Mouse (Mus musculus) hindbrain, postnatal 0 days (tissue): ENCODE measurements at regions not wholly inside any gene's neighbourhood (a gene's known extent, or its start where the extent isn't known, plus 50 kb on each side); places are given as distances from the start of the nearest gene placed in this dataset.
A peak's percentile ranks its signal among the peaks of the same experiment; 100 is the strongest.

Experiments
- ATAC-seq: fragments of 200-750 bp; cut with Nextera tagmentation; 2 replicates; pipeline ENCODE4 v1.8.0; 2017; ENCODE audit warnings: mild to moderate bottlenecking, moderate TSS enrichment, moderate library complexity
- DNase-seq: peaks from one replicate; pipeline ENCODE4 v3.0.0-alpha.2; 2015; ENCODE audit warnings: low spot score
- H3K27ac ChIP-seq: fragments of 300-500 bp; sonication (generic); 2 replicates; pipeline ENCODE4 v1.5.1; 2014; ENCODE audit warnings: mild to moderate bottlenecking
- H3K27me3 ChIP-seq: fragments of 300-500 bp; sonication (generic); 2 replicates; pipeline ENCODE4 v1.6.1; 2014; ENCODE audit warnings: low read length, mixed read lengths; ENCODE audit not compliant: insufficient read depth
- H3K36me3 ChIP-seq: fragments of 300-500 bp; sonication (generic); 2 replicates; pipeline ENCODE4 v1.6.1; 2014; ENCODE audit warnings: low read length, mixed read lengths; ENCODE audit not compliant: insufficient read depth
- H3K4me1 ChIP-seq: fragments of 300-500 bp; sonication (generic); 2 replicates; pipeline ENCODE4 v1.6.1; 2014; ENCODE audit warnings: antibody characterized with exemption, low read length, mixed read lengths; ENCODE audit not compliant: insufficient read depth
- H3K4me2 ChIP-seq: fragments of 300-500 bp; sonication (generic); 2 replicates; pipeline ENCODE4 v1.6.1; 2014; ENCODE audit warnings: low read depth, mild to moderate bottlenecking, low read length, moderate library complexity, mixed read lengths
- H3K4me3 ChIP-seq: fragments of 300-500 bp; sonication (generic); 2 replicates; pipeline ENCODE4 v1.5.1; 2014; ENCODE audit warnings: low read length
- H3K9ac ChIP-seq: fragments of 300-500 bp; sonication (generic); replicated peaks from 2 replicates; pipeline ENCODE4 v1.6.1; 2014; ENCODE audit warnings: mild to moderate bottlenecking, low read length, moderate library complexity, mixed read lengths
- H3K9me3 ChIP-seq: fragments of 300-500 bp; sonication (generic); 2 replicates; pipeline ENCODE4 v1.6.1; 2016; ENCODE audit warnings: low read length, mixed read lengths
- CTCF ChIP-seq: IDR thresholded peaks from 2 replicates; pipeline ENCODE4 v1.5.1; 2016; ENCODE audit warnings: antibody characterized with exemption, control low read depth, low read depth
- WGBS: fragments of 180-500 bp; shearing (Covaris S2); extraction: QIAGEN DNeasy Blood & Tissue Kit; methylation state at CpG from one replicate; pipeline ENCODE4 v1.1.7; 2014; 5-methylcytosine and 5-hydroxymethylcytosine counted together

GRCm38 (mm10) chr4:84063755-84064154, 538.4 kb downstream of the Ccdc171 start:
- Histone ChIP-seq H3K27ac (no peak overlapping the region), H3K27me3 (no peaks in the 10 kb centered on the region), H3K4me3 (no peak overlapping the region), H3K4me1 (no peaks in the 10 kb centered on the region), H3K36me3 (no peaks in the 10 kb centered on the region), H3K9ac (no peak overlapping the region), H3K4me2 (no peak overlapping the region), H3K9me3 (no peaks in the 10 kb centered on the region)
- ATAC-seq (no peak), DNase-seq (no peak)
- WGBS = 80% methylated on average over 5 of the region's 5 CpGs
- TF ChIP-seq CTCF = no peak

GRCm38 (mm10) chr4:84064614-84065456, 539.5 kb downstream of the Ccdc171 start:
- no peak overlapping the region for H3K4me3 ChIP-seq
- 0 out of 2 replicates have a peak overlapping the region, but pooled peaks have one; percentile 14 for H3K4me2 ChIP-seq
- WGBS = 22% methylated on average over 15 of the region's 15 CpGs
- no peaks in the 10 kb centered on the region for H3K36me3 ChIP-seq
- H3K4me1 ChIP-seq = no peaks in the 10 kb centered on the region
- peak; percentile 89 for TF ChIP-seq CTCF
- peak; percentile 77 for ATAC-seq
- H3K9me3 ChIP-seq = no peaks in the 10 kb centered on the region
- H3K27ac ChIP-seq = no peak overlapping the region
- H3K27me3 ChIP-seq = no peaks in the 10 kb centered on the region
- H3K9ac ChIP-seq = no peak overlapping the region
- DNase-seq = peak; percentile 86

- DNase-seq (no peak), ATAC-seq (no peak)
- Histone ChIP-seq H3K4me1 (no peaks in the 10 kb centered on the region), H3K9ac (no peak overlapping the region), H3K27me3 (no peaks in the 10 kb centered on the region), H3K36me3 (no peaks in the 10 kb centered on the region), H3K4me3 (no peak overlapping the region), H3K27ac (no peak overlapping the region), H3K4me2 (no peak overlapping the region), H3K9me3 (no peaks in the 10 kb centered on the region)
- no peak for TF ChIP-seq CTCF
- WGBS = 65% methylated on average over 12 of the region's 12 CpGs
Observed at GRCm38 (mm10) chr4:84065457-84066124, 540.2 kb downstream of the Ccdc171 start.

- TF ChIP-seq CTCF = no peak
- no peaks in the 10 kb centered on the region for H3K36me3 ChIP-seq
- no peak overlapping the region for H3K4me2 ChIP-seq
- H3K4me3 ChIP-seq = no peak overlapping the region
- no peaks in the 10 kb centered on the region for H3K4me1 ChIP-seq
- DNase-seq = no peak
- no peak overlapping the region for H3K9ac ChIP-seq
- H3K27me3 ChIP-seq = no peaks in the 10 kb centered on the region
- no peak for ATAC-seq
- H3K27ac ChIP-seq = no peak overlapping the region
- no peaks in the 10 kb centered on the region for H3K9me3 ChIP-seq
- 82% methylated on average over 14 of the region's 14 CpGs for WGBS
Observed at GRCm38 (mm10) chr4:84067931-84068575, 542.7 kb downstream of the Ccdc171 start.

- DNase-seq = no peak
- no peak overlapping the region for H3K4me2 ChIP-seq
- ATAC-seq = no peak
- no peak overlapping the region for H3K27ac ChIP-seq
- H3K4me1 ChIP-seq = no peaks in the 10 kb centered on the region
- H3K36me3 ChIP-seq = no peaks in the 10 kb centered on the region
- WGBS = 49% methylated on average over 11 of the region's 11 CpGs
- H3K9ac ChIP-seq = no peak overlapping the region
- no peaks in the 10 kb centered on the region for H3K27me3 ChIP-seq
- H3K4me3 ChIP-seq = no peak overlapping the region
- TF ChIP-seq CTCF = no peak
- no peaks in the 10 kb centered on the region for H3K9me3 ChIP-seq
Observed at GRCm38 (mm10) chr4:84068947-84069663, 543.8 kb downstream of the Ccdc171 start.

- H3K27me3 ChIP-seq = no peaks in the 10 kb centered on the region
- no peak overlapping the region for H3K27ac ChIP-seq
- WGBS = 75% methylated on average over 13 of the region's 13 CpGs
- H3K9ac ChIP-seq = no peak overlapping the region
- H3K4me1 ChIP-seq = no peaks in the 10 kb centered on the region
- ATAC-seq (no peak), DNase-seq (no peak)
- no peak overlapping the region for H3K4me3 ChIP-seq
- no peak for TF ChIP-seq CTCF
- H3K36me3 ChIP-seq = no peaks in the 10 kb centered on the region
- H3K4me2 ChIP-seq = no peak overlapping the region
- H3K9me3 ChIP-seq = no peaks in the 10 kb centered on the region
Observed at GRCm38 (mm10) chr4:84069681-84070080, 544.3 kb downstream of the Ccdc171 start.
